Mouse (Mus musculus): Measurements from ENCODE around the gene Foxs1. TPM values are rescaled to one million over a fixed set of nuclear protein-coding genes. Genes with fewer than 3 reads are reported as not detected.

The Foxs1 gene
- total RNA-seq, 2 experiments from 2014 or later, result 1.8 to 2.4 TPM

DNA sequence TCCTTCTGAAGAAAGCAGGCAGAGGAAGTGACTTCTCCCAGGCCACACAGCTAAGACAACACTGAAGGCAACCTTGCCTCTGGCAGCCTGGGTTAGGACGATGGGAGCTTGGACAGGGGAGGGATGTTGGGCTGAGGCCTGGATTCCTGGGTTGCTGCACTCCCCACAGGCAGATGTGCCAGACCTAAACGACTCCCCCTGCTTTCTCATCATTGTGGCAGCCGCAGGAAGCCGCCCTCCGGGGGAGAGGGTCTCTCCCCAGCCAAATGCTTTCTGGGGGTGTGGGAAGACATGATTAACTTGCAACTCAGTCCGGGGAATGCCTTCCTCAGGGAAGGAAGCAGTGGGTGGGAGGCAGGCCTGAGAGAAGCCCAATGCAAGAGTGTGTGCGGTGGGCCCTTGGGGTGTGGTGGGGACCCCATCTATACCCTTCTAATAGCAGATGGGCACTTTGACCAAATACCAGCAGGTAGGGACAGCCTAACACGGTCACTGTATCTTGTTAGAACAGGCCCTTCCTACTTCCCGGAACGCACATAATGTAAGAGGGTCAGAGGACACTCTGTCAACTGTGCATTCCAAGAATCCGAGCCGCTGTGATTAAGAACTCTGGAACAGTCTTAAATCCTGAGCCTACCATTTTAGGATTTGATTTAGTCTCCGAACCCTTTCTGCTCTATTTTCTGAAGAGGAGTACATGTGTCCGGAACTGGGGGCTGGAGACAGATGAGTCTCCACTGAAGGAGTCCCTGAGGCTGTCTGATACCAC lies 4.6 kb downstream of the Foxs1 start:
- peak; percentile 40 for DNase-seq

DNA sequence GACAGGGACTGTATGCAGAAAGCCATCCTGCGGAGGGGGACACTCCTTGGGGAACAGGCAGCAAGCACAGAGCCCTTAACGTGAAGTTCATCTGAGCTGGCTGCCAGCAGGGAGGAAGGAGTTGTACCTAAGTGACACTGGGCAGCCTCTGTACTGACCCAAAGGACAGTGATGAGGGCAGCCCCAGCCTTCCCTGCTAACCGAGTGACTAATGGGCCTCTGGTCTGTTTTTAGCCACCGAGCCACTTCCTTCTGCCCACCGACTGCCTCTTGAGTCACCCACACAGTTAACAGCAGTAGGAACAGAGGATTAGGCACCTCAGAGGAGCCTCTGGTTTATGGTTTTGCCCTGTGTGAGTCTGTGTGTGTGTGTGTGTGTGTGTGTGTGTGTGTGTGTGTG lies 5.6 kb downstream of the Foxs1 start:
- DNase-seq, result no peak

- no peak for DNase-seq
Measured at GRCm38 (mm10) chr2:152926896-152927295, 6.1 kb downstream of the Foxs1 start.

- peak; percentile 88 for DNase-seq
Measured at GRCm38 (mm10) chr2:152925189-152925872, 7.7 kb downstream of the Foxs1 start.

GRCm38 (mm10) chr2:152924543-152924942 lies 8.5 kb downstream of the Foxs1 start:
- no peak for DNase-seq

GRCm38 (mm10) chr2:152924128-152924527 lies 8.9 kb downstream of the Foxs1 start:
- no peak for DNase-seq

DNA sequence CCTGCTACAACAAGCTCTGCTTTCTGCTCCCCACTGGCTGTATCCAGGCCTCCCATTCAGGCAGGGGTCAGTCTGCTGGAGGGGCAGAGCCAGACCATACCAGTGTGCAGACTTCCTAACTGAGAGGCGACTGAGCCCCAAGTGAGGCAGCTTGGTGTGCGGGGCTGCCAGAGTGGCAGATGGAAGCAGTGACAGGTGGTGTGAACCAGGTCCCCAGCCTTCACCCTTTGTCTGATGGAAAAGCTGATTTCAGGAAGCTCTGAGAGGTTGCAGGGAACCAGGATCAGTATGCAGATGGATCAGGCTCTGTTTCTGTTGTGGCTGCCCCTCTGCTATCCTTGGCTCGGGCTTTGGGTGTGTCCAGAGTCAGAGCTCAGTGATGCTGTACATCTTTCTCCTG lies 9.4 kb downstream of the Foxs1 start:
- DNase-seq, result no peak

DNA sequence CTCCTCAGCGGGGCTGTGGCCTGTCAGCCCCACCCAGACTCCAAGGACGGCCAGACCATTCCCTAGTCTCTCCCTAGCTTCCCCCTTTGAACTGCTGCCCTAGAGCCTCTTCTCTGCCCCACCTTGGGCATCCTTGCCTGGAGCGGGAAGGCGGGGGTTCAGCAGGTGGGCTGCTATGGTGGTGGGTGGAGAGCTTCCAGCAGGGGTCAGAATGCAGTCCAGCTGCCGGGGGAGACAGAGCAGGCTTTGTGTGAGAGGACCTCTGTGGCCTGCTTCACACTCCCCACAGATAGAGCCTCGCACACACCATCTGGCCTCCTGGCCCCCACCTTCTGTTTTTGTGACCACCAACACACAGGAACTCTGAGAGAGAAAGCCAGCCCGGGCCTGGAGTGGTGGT lies 10.6 kb downstream of the Foxs1 start:
- peak; percentile 33 for DNase-seq

GRCm38 (mm10) chr2:152917671-152918070 lies 15.3 kb downstream of the Foxs1 start:
- no peak for DNase-seq

GRCm38 (mm10) chr2:152916111-152916510 lies 16.9 kb downstream of the Foxs1 start:
- no peak for DNase-seq

GRCm38 (mm10) chr2:152915453-152915852 lies 17.6 kb downstream of the Foxs1 start:
- DNase-seq, result no peak

GRCm38 (mm10) chr2:152914310-152915120 lies 18.5 kb downstream of the Foxs1 start:
- DNase-seq, result peak; percentile 93

DNA sequence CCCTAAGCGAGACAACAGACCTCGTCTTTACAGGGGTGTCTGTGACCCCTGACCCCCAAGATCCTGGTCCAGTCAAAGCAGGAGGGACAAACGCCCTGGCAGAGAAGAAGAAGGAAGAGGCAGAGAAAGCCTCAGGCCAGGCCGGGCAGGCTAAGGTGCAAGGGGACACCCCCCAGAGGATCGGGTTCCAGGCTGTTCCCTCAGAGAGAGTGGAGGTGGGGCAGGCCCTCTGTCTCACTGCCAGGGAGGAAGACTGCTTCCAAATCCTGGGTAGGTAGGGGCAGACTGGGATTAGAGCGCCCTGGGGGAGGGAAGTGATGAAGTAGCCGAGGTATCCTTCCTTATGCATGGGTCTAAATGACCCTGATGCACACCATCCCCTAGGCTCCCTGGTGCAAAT lies 19.5 kb downstream of the Foxs1 start:
- DNase-seq, result peak; percentile 81

GRCm38 (mm10) chr2:152911432-152911831 lies 21.6 kb downstream of the Foxs1 start:
- peak; percentile 57 for DNase-seq

DNA sequence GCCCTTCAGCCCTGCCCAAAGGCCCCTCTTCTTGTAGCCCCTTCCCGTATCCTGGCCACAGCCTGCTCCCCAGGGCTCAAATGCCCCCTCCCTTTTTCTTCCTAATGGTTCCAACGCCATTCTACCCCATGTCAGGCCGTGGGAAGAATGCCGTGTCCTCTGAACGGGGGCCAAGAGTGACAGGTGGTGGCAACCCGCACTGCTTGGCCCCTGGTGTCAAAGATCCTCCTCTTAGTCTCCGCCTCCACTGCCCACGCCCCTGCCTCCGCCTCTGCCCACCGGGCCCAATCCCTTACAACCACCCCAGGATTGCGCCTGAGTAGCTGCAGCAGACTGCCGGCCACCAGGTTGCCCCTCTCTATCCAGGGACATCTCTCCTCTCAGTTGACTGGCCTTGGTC lies 22.0 kb downstream of the Foxs1 start, which contains the start of gene Mylk2:
Gene Mylk2, plus strand, starts transcription at position 322 of the 400 bp plus-strand sequence.
- peak; percentile 90 for DNase-seq

- no peak for DNase-seq
Measured at GRCm38 (mm10) chr2:152909848-152910247, 23.2 kb downstream of the Foxs1 start.

- DNase-seq, result peak; percentile 58
Measured at GRCm38 (mm10) chr2:152907114-152907943, 25.7 kb downstream of the Foxs1 start.

DNA sequence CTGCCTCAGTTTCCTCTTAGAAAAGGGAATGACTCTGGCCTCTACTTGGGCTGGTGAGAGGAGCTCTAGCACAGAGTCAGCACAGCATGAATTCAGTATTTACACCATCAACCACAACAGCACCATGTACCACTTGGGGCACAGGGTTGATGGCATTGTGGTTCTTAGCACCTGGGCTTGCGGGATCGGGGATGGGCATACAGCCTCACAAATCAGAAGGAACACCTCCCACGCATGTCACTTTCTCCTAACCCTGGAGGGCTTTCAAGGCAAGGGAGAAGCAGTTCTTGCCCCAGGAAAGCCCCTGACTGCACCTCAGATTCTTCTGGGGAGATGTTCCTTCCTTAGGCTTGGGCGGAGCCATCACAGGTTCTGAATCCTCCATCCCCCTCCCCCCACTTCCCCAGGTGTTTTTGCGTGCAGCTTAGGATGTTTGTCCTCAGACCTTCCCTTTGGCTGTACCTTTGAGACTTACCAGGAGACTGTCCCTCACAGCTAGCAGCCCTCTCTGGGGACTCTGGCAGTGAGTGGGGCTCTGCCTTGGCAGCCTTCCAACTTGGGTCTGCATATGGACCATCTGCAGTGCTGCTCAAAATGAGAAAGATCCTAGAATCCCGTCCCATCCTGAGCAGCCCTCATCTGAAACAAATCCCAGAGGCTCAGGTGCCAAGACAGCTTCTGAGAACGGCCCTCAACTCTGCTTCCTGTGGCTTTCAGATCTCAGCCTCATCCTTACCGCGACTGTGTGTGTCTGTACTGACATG lies 26.6 kb downstream of the Foxs1 start:
- no peak for DNase-seq

- DNase-seq, result peak; percentile 77
Measured at GRCm38 (mm10) chr2:152905036-152905829, 27.8 kb downstream of the Foxs1 start.

DNA sequence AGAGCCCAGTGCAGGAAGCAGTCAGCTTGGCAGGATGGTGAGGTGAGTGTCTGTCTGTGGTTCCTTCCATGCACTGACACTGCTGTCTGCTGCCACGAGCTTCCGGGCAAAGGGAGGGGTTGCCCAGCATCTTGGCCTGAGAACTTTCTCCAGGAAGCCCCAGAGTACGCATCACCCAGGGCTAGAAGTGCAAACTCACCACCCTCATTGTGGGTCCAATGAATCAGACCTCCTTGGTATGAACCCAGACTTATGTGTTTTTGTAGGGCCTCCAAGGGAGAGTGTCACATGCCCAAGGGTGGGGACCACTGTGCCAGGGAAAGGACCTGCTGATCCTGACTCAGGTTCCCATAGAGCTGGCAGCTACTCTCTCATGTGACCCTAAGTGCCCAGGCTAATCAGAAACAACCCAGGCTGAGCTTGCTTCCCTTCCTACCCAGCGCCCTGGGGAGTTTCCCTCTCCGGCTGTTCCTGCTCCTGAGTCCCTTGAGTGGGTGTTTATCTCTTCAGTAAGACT lies 28.8 kb downstream of the Foxs1 start:
- DNase-seq, result peak; percentile 78

Measured in gastrocnemius, postnatal 25 days (tissue).